Mouse (Mus musculus) hindbrain, embryonic 15.5 days (tissue): Measurements from ENCODE around the gene Ccdc177. TPM values are rescaled to one million over a fixed set of nuclear protein-coding genes. Genes with fewer than 3 reads are reported as not detected.

Experiments
- ATAC-seq: fragments of 200-750 bp; cut with Nextera tagmentation; 2 replicates; pipeline ENCODE4 v1.8.0; 2017; ENCODE audit warnings: low read depth, moderate number of reproducible peaks, moderate TSS enrichment; ENCODE audit not compliant: low FRiP score
- H3K27ac ChIP-seq: fragments of 300-500 bp; sonication (generic); replicated peaks from 2 replicates; pipeline ENCODE4 v1.5.1; 2015; ENCODE audit warnings: mild to moderate bottlenecking, inconsistent platforms
- H3K27me3 ChIP-seq: fragments of 300-500 bp; sonication (generic); 2 replicates; pipeline ENCODE4 v1.6.1; 2015; ENCODE audit warnings: control low read depth, inconsistent platforms
- H3K36me3 ChIP-seq: fragments of 300-500 bp; sonication (generic); 2 replicates; pipeline ENCODE4 v1.6.1; 2015; ENCODE audit warnings: control low read depth, inconsistent platforms
- H3K4me1 ChIP-seq: fragments of 300-500 bp; sonication (generic); replicated peaks from 2 replicates; pipeline ENCODE4 v1.6.1; 2015; ENCODE audit warnings: control low read depth, inconsistent platforms
- H3K4me2 ChIP-seq: fragments of 300-500 bp; sonication (generic); 2 replicates; pipeline ENCODE4 v1.6.1; 2015; ENCODE audit warnings: moderate library complexity, mild to moderate bottlenecking, inconsistent platforms
- H3K4me3 ChIP-seq: fragments of 300-500 bp; sonication (generic); 2 replicates; pipeline ENCODE4 v1.5.1; 2015; ENCODE audit warnings: mild to moderate bottlenecking, inconsistent platforms
- H3K9ac ChIP-seq: fragments of 300-500 bp; sonication (generic); 2 replicates; pipeline ENCODE4 v1.6.1; 2015; ENCODE audit warnings: inconsistent platforms
- H3K9me3 ChIP-seq: fragments of 300-500 bp; sonication (generic); 2 replicates; pipeline ENCODE4 v1.6.1; 2016; ENCODE audit warnings: control low read depth, inconsistent platforms
- WGBS: fragments of 180-500 bp; shearing (Covaris S2); methylation state at CpG from one replicate; pipeline ENCODE4 v1.1.7; 2015; 5-methylcytosine and 5-hydroxymethylcytosine counted together
- polyA plus RNA-seq: library from polyadenylated mRNA; unstranded; fragments of >200 nt; fragmentation: Nextera tagmentation; extraction: Ambion mirVana; gene quantifications from 2 replicates; pipeline ENCODE4 v1.2.1, GENCODE M21; 2015

Gene Ccdc177
- polyA plus RNA-seq, 1 experiment from 2014 or later, result 4.4 TPM

DNA sequence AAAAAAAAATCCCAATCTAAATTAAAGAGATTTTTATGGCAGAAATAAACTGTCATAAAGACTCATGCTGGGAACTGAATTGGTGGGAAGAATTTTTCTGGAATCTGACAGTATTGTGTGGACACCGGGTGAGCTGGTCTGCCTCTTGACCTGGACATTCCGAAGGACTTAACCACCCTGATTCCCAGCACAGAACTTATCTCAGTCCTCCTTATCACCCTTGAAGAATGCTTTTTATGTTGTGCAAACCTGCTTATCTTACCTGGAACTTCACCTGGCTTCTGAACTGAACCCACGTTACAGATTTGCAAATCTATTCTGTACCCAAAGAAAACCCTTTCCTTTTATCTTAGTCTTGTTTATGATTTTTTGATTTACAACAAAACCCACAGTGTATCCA is 21.7 kb upstream of the Ccdc177 start:
- Histone ChIP-seq H3K27ac (no peak overlapping the region), H3K4me2 (no peak overlapping the region)

GRCm38 (mm10) chr12:80779760-80780159 is 19.3 kb upstream of the Ccdc177 start:
- no peaks in the 10 kb centered on the region for H3K4me1 ChIP-seq
- H3K27me3 ChIP-seq, result no peaks in the 10 kb centered on the region
- H3K4me3 ChIP-seq, result no peak overlapping the region
- no peak overlapping the region for H3K4me2 ChIP-seq
- 90% methylated on average over 4 of the region's 4 CpGs for WGBS
- H3K36me3 ChIP-seq, result no peaks in the 10 kb centered on the region
- no peak overlapping the region for H3K27ac ChIP-seq
- ATAC-seq, result no peak
- H3K9ac ChIP-seq, result no peak overlapping the region
- no peaks in the 10 kb centered on the region for H3K9me3 ChIP-seq

More for the DNA sequence above, 21.7 kb upstream of the Ccdc177 start:
- Histone ChIP-seq H3K36me3 (no peaks in the 10 kb centered on the region), H3K4me3 (no peak overlapping the region), H3K9ac (no peak overlapping the region), H3K27me3 (no peaks in the 10 kb centered on the region), H3K4me1 (no peaks in the 10 kb centered on the region), H3K9me3 (no peaks in the 10 kb centered on the region)
- no peak for ATAC-seq
- 89% methylated on average over 3 of the region's 3 CpGs for WGBS

GRCm38 (mm10) chr12:80778188-80778936 is 17.9 kb upstream of the Ccdc177 start:
- H3K4me1 ChIP-seq, result no peaks in the 10 kb centered on the region
- no peaks in the 10 kb centered on the region for H3K36me3 ChIP-seq
- no peak overlapping the region for H3K27ac ChIP-seq
- no peak overlapping the region for H3K4me3 ChIP-seq
- no peak for ATAC-seq
- no peaks in the 10 kb centered on the region for H3K9me3 ChIP-seq
- H3K4me2 ChIP-seq, result no peak overlapping the region
- H3K9ac ChIP-seq, result no peak overlapping the region
- H3K27me3 ChIP-seq, result no peaks in the 10 kb centered on the region
- 80% methylated on average over 16 of the region's 16 CpGs for WGBS

GRCm38 (mm10) chr12:80776046-80776634 is 15.7 kb upstream of the Ccdc177 start:
- Histone ChIP-seq H3K27me3 (no peaks in the 10 kb centered on the region), H3K27ac (no peak overlapping the region), H3K4me3 (no peak overlapping the region), H3K9me3 (no peaks in the 10 kb centered on the region), H3K4me2 (no peak overlapping the region), H3K4me1 (no peaks in the 10 kb centered on the region), H3K36me3 (no peaks in the 10 kb centered on the region), H3K9ac (no peak overlapping the region)
- no peak for ATAC-seq
- WGBS, result 91% methylated on average over 4 of the region's 4 CpGs

- WGBS, result 81% methylated on average over 7 of the region's 7 CpGs
- Histone ChIP-seq H3K27ac (no peak overlapping the region), H3K4me3 (no peak overlapping the region), H3K36me3 (no peaks in the 10 kb centered on the region), H3K9me3 (no peaks in the 10 kb centered on the region), H3K4me2 (no peak overlapping the region), H3K9ac (no peak overlapping the region), H3K27me3 (no peaks in the 10 kb centered on the region), H3K4me1 (peaks cover under 1% of the 10 kb centered on the region; the same call in 1 of the 2 replicates)
- ATAC-seq, result no peak
These were observed 14.3 kb upstream of the Ccdc177 start for GRCm38 (mm10) chr12:80774786-80775185.

DNA sequence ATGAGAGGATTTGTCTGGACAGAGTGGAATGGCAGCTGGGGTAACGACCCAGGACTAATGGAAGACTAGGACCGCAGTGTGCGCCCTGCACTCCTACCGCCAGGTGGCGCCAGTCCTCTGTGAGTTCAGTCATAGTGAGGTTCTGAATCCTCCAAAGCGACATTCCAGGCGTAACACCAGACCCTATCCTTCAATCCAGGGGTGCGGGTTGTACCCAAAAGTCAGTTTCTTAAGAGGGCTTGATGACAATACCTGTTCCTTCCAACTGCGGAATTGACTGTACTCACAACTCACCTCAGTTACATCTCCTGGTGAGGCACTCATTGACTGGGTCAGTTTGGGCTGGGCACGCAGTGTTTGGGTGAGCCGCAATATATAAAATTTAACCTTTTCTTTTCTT is 9.2 kb upstream of the Ccdc177 start:
- ATAC-seq, result peak; percentile 83; the same call in 1 of the 2 replicates
- Histone ChIP-seq H3K4me2 (peak overlapping the region; percentile 40; the same call in 1 of the 2 replicates), H3K9me3 (no peaks in the 10 kb centered on the region), H3K27me3 (no peaks in the 10 kb centered on the region; the same call in 1 of the 2 replicates), H3K9ac (no peak overlapping the region), H3K27ac (no peak overlapping the region), H3K4me1 (peaks cover 2% of the 10 kb centered on the region; the same call in 1 of the 2 replicates), H3K36me3 (no peaks in the 10 kb centered on the region), H3K4me3 (no peak overlapping the region)
- 19% methylated on average over 11 of the region's 11 CpGs for WGBS

GRCm38 (mm10) chr12:80764116-80764515 is 3.6 kb upstream of the Ccdc177 start:
- ATAC-seq, result no peak
- WGBS, result 76% methylated on average over 4 of the region's 4 CpGs
- Histone ChIP-seq H3K9ac (no peak overlapping the region), H3K36me3 (no peaks in the 10 kb centered on the region), H3K4me3 (no peak overlapping the region), H3K9me3 (no peaks in the 10 kb centered on the region), H3K4me1 (peaks cover 13% of the 10 kb centered on the region), H3K4me2 (no peak overlapping the region), H3K27me3 (no peaks in the 10 kb centered on the region; the same call in 1 of the 2 replicates), H3K27ac (no peak overlapping the region)

- WGBS, result 92% methylated on average over 5 of the region's 5 CpGs
- no peak overlapping the region for H3K9ac ChIP-seq
- ATAC-seq, result no peak
- no peak overlapping the region for H3K27ac ChIP-seq
- H3K4me3 ChIP-seq, result no peak overlapping the region
- no peaks in the 10 kb centered on the region for H3K27me3 ChIP-seq
- no peak overlapping the region for H3K4me2 ChIP-seq
- peaks cover 24% of the 10 kb centered on the region for H3K4me1 ChIP-seq
- peaks cover 6% of the 10 kb centered on the region for H3K36me3 ChIP-seq
- H3K9me3 ChIP-seq, result no peaks in the 10 kb centered on the region
These were observed 2.5 kb upstream of the Ccdc177 start for GRCm38 (mm10) chr12:80762982-80763381.

GRCm38 (mm10) chr12:80759713-80760395 is 633 bp downstream of the Ccdc177 start:
- ATAC-seq, result peak; percentile 63
- H3K4me3 ChIP-seq, result peak overlapping the region; percentile 61
- no peaks in the 10 kb centered on the region for H3K27me3 ChIP-seq
- peak overlapping the region; percentile 94 for H3K27ac ChIP-seq
- H3K36me3 ChIP-seq, result peaks cover 38% of the 10 kb centered on the region
- peaks cover 33% of the 10 kb centered on the region for H3K4me1 ChIP-seq
- H3K9ac ChIP-seq, result peak overlapping the region; percentile 69
- under 1% methylated on average over 22 of the region's 22 CpGs for WGBS
- H3K4me2 ChIP-seq, result peak overlapping the region; percentile 68
- H3K9me3 ChIP-seq, result no peaks in the 10 kb centered on the region

DNA sequence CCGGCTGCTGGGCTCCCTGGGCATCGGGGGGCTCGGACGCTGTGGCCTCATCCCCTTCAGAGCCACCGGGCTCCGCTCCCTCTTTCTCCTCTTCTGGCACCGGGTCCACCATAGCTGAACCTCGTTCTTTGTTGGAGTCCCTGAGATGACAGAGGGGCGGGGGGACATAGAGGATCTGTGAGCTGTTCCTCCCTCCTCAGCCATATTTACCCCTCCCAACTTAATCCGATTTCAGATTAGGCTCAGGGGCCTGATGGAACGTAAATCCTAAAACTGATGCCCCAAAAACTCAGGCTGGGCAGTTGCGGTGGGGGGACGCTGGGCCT is 1.1 kb downstream of the Ccdc177 start:
- peaks cover 43% of the 10 kb centered on the region for H3K36me3 ChIP-seq
- peak; percentile 13; the same call in 1 of the 2 replicates for ATAC-seq
- H3K9me3 ChIP-seq, result no peaks in the 10 kb centered on the region
- peak overlapping the region; percentile 94 for H3K27ac ChIP-seq
- peak overlapping the region; percentile 61 for H3K4me3 ChIP-seq
- peaks cover 33% of the 10 kb centered on the region for H3K4me1 ChIP-seq
- peak overlapping the region; percentile 69 for H3K9ac ChIP-seq
- 4% methylated on average over 13 of the region's 13 CpGs for WGBS
- H3K27me3 ChIP-seq, result no peaks in the 10 kb centered on the region
- peak overlapping the region; percentile 68 for H3K4me2 ChIP-seq

- H3K27ac ChIP-seq, result peak overlapping the region; percentile 94
- 22% methylated on average over 87 of the region's 92 CpGs for WGBS
- H3K27me3 ChIP-seq, result no peaks in the 10 kb centered on the region
- peak overlapping the region; percentile 68 for H3K4me2 ChIP-seq
- H3K9ac ChIP-seq, result peak overlapping the region; percentile 69
- ATAC-seq, result peak; percentile 16; the same call in 1 of the 2 replicates
- H3K4me3 ChIP-seq, result peak overlapping the region; percentile 61
- peaks cover 48% of the 10 kb centered on the region for H3K36me3 ChIP-seq
- H3K9me3 ChIP-seq, result no peaks in the 10 kb centered on the region
- H3K4me1 ChIP-seq, result peaks cover 33% of the 10 kb centered on the region
These were observed 1.7 kb downstream of the Ccdc177 start for GRCm38 (mm10) chr12:80758559-80759386.
